Mouse (Mus musculus) kidney, embryonic 16.5 days (tissue): ENCODE measurements around the gene Dlgap5. TPM values are rescaled to one million over a fixed set of nuclear protein-coding genes. Genes with fewer than 3 reads are reported as not detected.

Source experiments
- ATAC-seq: fragments of 200-750 bp; cut with Nextera tagmentation; 2 replicates; pipeline ENCODE4 v1.8.0; 2017; ENCODE audit warnings: moderate TSS enrichment; ENCODE audit not compliant: low FRiP score, low TSS enrichment
- H3K27ac ChIP-seq: fragments of 300-500 bp; sonication (generic); 2 replicates; pipeline ENCODE4 v1.5.1; 2014; ENCODE audit warnings: low read length
- H3K27me3 ChIP-seq: fragments of 300-500 bp; sonication (generic); 2 replicates; pipeline ENCODE4 v1.6.1; 2014; ENCODE audit warnings: low read length, control low read depth, mixed read lengths; ENCODE audit not compliant: insufficient read depth
- H3K36me3 ChIP-seq: fragments of 300-500 bp; sonication (generic); 2 replicates; pipeline ENCODE4 v1.6.1; 2014; ENCODE audit warnings: low read length, control low read depth, mixed read lengths; ENCODE audit not compliant: insufficient read depth
- H3K4me1 ChIP-seq: fragments of 300-500 bp; sonication (generic); 2 replicates; pipeline ENCODE4 v1.6.1; 2014; ENCODE audit warnings: low read length, control low read depth, mixed read lengths; ENCODE audit not compliant: insufficient read depth
- H3K4me2 ChIP-seq: fragments of 300-500 bp; sonication (generic); replicated peaks from 2 replicates; pipeline ENCODE4 v1.6.1; 2014; ENCODE audit warnings: low read depth, low read length
- H3K4me3 ChIP-seq: fragments of 300-500 bp; sonication (generic); 2 replicates; pipeline ENCODE4 v1.5.1; 2014; ENCODE audit warnings: mild to moderate bottlenecking, low read length
- H3K9ac ChIP-seq: fragments of 300-500 bp; sonication (generic); replicated peaks from 2 replicates; pipeline ENCODE4 v1.6.1; 2014; ENCODE audit warnings: low read length
- H3K9me3 ChIP-seq: fragments of 300-500 bp; sonication (generic); 2 replicates; pipeline ENCODE4 v1.6.1; 2016; ENCODE audit warnings: low read length, control low read depth
- WGBS: fragments of 180-500 bp; shearing (Covaris S2); extraction: QIAGEN DNeasy Blood & Tissue Kit; methylation state at CpG from one replicate; pipeline ENCODE4 v1.1.7; 2014; 5-methylcytosine and 5-hydroxymethylcytosine counted together
- polyA plus RNA-seq: library from polyadenylated mRNA; unstranded; fragments of >200 nt; fragmentation: Nextera tagmentation; extraction: Ambion mirVana; gene quantifications from 2 replicates; pipeline ENCODE4 v1.2.1, GENCODE M21; 2015

Dlgap5 gene
- polyA plus RNA-seq, 1 experiment from 2014 or later: 48.4 TPM

DNA sequence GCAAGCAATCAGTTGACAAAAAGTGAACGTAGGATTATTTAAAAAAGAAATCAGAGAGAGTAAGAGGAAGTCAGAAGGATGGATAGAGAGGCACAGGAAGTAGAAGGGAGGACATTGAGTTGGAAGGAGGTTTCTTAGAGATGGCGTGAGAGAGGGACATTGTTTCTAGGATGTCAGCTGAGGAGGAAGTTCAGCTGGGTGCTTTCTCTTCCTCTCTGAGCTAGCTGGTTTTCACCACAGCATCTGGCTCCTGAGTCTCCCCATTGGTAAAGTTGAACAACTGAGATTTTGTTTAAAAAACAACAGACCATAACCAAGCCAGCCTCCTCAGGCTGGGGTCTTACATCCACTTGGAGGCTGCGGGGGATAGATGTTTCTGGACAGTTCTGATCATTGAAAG is 58.6 kb downstream of the Dlgap5 start:
- Histone ChIP-seq H3K27ac (no peak overlapping the region), H3K36me3 (no peaks in the 10 kb centered on the region), H3K9ac (no peak overlapping the region), H3K4me1 (peaks cover under 1% of the 10 kb centered on the region; the same call in 1 of the 2 replicates), H3K27me3 (no peaks in the 10 kb centered on the region), H3K4me3 (no peak overlapping the region), H3K9me3 (no peaks in the 10 kb centered on the region), H3K4me2 (no peak overlapping the region)
- 75% methylated on average over 3 of the region's 3 CpGs for WGBS
- no peak for ATAC-seq

DNA sequence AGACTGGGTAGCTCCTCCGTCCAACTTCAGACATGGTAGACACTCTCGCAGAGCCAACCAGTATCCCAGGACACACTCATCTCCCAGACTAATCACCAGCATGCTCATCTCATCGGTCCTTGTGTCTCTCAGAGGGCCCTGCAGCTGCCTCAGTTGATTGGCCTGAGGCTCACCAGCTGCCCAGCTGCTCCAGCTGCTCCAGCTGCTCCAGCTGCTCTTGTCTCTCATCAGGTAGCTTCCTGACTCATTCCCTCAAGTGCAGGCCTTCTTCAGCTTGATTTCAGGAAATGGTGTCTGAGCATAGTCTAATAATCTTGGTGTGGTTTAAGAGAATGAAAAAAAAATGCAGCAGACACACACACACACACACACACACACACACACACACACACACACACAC is 61.6 kb downstream of the Dlgap5 start:
- no peak overlapping the region for H3K4me3 ChIP-seq
- H3K9ac ChIP-seq: no peak overlapping the region
- WGBS: 78% methylated on average over 3 of the region's 3 CpGs
- ATAC-seq: no peak
- no peaks in the 10 kb centered on the region for H3K9me3 ChIP-seq
- no peaks in the 10 kb centered on the region for H3K27me3 ChIP-seq
- no peaks in the 10 kb centered on the region for H3K4me1 ChIP-seq
- H3K27ac ChIP-seq: no peak overlapping the region
- no peaks in the 10 kb centered on the region for H3K36me3 ChIP-seq
- no peak overlapping the region for H3K4me2 ChIP-seq

DNA sequence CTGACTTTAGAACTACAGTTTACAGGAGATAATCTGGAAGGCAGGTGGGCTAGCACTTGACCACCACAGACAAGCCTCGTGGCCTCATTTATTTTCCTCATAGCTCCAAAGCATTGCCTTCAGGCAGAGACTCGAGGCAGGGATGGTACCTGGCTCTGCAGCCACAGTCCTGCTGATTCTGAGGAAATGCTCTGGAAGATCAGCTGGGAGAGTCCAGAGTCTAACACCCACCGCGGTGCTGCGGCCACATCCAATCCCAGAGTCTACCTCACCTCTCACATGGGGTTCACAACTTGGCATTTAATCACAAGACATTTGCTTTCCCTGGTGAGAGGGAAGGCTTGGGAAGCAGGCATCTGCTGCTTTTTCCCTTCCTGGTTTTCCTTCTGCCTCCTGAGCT is 63.3 kb downstream of the Dlgap5 start:
- Histone ChIP-seq H3K9ac (no peak overlapping the region), H3K27ac (no peak overlapping the region), H3K27me3 (no peaks in the 10 kb centered on the region), H3K4me3 (no peak overlapping the region), H3K9me3 (no peaks in the 10 kb centered on the region), H3K4me1 (no peaks in the 10 kb centered on the region), H3K36me3 (no peaks in the 10 kb centered on the region), H3K4me2 (no peak overlapping the region)
- ATAC-seq: no peak
- 76% methylated on average over 5 of the region's 5 CpGs for WGBS

DNA sequence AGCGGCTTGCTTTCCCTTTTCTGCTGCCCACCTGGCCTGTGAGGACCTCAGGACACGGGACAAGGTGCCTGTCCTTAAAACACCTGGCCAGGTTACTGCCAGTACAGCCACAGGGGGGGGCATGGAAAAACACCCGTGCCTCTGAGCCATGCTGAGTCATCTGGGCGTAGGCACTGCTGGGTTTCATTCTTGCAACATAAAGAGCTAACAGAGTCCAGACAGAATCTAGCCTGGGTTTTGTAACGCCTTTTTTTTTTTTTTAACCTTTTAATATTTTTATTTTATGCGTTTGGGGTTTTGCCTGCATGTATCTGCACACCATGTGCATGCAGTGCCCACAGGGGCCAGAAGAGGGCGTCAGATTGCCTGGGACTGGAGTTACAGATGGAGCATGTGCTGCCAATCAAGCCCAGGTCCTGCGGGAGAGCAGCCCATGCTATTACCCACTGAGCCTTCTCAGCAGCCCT is 64.1 kb downstream of the Dlgap5 start:
- Histone ChIP-seq H3K9ac (no peak overlapping the region), H3K36me3 (no peaks in the 10 kb centered on the region), H3K27ac (no peak overlapping the region), H3K27me3 (no peaks in the 10 kb centered on the region), H3K9me3 (no peaks in the 10 kb centered on the region), H3K4me1 (no peaks in the 10 kb centered on the region), H3K4me2 (no peak overlapping the region), H3K4me3 (no peak overlapping the region)
- 71% methylated on average over 8 of the region's 8 CpGs for WGBS
- ATAC-seq: no peak

DNA sequence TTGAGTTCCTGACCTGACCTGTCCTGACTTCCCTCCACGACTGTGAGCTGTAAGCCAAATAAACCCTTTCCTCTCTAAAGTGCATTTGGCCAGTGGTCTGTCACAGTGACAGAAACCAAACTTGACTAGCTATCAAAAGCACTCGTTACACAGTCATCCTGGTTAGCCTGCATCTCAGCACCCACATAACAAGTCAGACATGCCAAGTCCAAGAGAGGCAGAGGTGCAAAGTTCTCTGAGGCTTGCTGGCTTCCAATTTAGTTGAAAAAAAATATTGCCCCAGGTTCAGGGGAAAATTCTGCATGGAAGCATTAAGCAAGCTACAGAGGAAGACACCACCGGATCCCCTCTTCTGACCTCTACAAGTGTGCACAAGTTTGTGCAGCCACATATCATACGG is 65.0 kb downstream of the Dlgap5 start:
- 74% methylated on average over 4 of the region's 4 CpGs for WGBS
- H3K36me3 ChIP-seq: no peaks in the 10 kb centered on the region
- H3K27me3 ChIP-seq: no peaks in the 10 kb centered on the region
- no peaks in the 10 kb centered on the region for H3K4me1 ChIP-seq
- no peak overlapping the region for H3K27ac ChIP-seq
- no peak overlapping the region for H3K4me2 ChIP-seq
- no peak for ATAC-seq
- no peak overlapping the region for H3K9ac ChIP-seq
- no peaks in the 10 kb centered on the region for H3K9me3 ChIP-seq
- no peak overlapping the region for H3K4me3 ChIP-seq

DNA sequence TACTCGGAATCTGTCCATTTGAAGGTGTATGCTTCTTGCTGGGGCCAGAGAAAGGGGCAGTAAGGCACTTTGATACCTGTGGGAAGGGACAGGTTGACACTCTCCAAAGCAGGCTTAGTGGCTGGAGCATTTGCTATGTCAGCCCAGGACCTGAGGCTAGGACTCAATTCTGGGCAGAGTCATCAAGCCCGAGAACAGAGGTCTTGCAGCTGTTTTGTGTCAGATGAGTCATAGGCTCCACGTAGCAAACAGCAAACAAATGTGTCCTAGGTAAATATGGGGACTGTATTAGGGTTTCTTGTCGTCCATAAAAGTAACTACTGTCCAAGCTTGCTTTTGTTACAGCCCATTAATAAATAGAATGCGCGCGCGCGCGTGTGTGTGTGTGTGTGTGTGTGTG is 65.9 kb downstream of the Dlgap5 start:
- H3K4me2 ChIP-seq: no peak overlapping the region
- ATAC-seq: no peak
- no peaks in the 10 kb centered on the region for H3K4me1 ChIP-seq
- H3K9me3 ChIP-seq: no peaks in the 10 kb centered on the region
- no peaks in the 10 kb centered on the region for H3K27me3 ChIP-seq
- no peak overlapping the region for H3K9ac ChIP-seq
- WGBS: 87% methylated on average over 10 of the region's 10 CpGs
- H3K36me3 ChIP-seq: no peaks in the 10 kb centered on the region
- H3K4me3 ChIP-seq: no peak overlapping the region
- H3K27ac ChIP-seq: no peak overlapping the region

DNA sequence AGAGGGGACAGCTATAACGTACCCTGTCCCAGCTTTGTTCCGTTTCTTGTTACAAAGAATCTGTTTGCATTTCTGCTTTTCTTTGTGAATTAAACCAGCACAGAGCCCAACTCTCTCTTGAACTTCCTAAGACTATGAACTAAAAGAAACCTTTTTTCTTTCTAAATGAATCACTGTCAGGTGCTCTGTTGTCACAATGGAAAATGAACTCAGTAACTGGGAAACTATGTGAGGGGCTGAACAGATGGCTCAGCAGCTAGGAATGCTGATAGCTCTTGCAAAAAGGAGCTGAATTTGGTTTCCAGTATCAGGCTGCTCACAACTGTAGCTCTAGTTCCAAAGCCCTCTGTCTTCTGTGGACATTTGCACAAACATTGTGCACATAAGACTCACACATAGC is 67.2 kb downstream of the Dlgap5 start:
- no peak overlapping the region for H3K4me2 ChIP-seq
- WGBS: 84% methylated on average over 2 of the region's 2 CpGs
- no peak overlapping the region for H3K9ac ChIP-seq
- ATAC-seq: no peak
- H3K4me3 ChIP-seq: no peak overlapping the region
- H3K4me1 ChIP-seq: no peaks in the 10 kb centered on the region
- H3K27ac ChIP-seq: no peak overlapping the region
- no peaks in the 10 kb centered on the region for H3K27me3 ChIP-seq
- no peaks in the 10 kb centered on the region for H3K9me3 ChIP-seq
- no peaks in the 10 kb centered on the region for H3K36me3 ChIP-seq

DNA sequence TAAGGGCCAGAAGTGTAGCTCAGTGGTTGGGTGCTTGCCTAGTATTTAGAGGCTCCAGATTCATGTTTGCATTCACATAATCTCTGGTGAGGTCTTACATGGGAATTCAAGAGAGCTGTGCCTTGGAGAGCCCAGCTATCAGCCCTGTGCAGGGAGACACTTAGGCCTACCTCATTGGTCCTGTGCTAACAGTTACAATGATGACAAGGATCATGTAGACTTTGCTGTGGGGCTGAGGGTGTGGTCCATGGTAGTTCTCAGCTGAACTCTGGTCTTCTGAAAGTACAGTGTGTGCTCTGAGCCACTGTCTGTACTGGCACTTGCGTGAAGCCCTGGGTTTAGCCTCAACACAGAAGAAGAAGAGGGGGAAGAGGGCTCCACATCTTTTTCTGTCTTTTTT is 71.5 kb downstream of the Dlgap5 start:
- WGBS: 100% methylated on average over 1 of the region's 1 CpGs
- no peak for ATAC-seq
- no peak overlapping the region for H3K4me2 ChIP-seq
- H3K36me3 ChIP-seq: no peaks in the 10 kb centered on the region
- H3K27ac ChIP-seq: no peak overlapping the region
- H3K4me1 ChIP-seq: no peaks in the 10 kb centered on the region
- no peaks in the 10 kb centered on the region for H3K9me3 ChIP-seq
- no peaks in the 10 kb centered on the region for H3K27me3 ChIP-seq
- no peak overlapping the region for H3K9ac ChIP-seq
- H3K4me3 ChIP-seq: no peak overlapping the region

DNA sequence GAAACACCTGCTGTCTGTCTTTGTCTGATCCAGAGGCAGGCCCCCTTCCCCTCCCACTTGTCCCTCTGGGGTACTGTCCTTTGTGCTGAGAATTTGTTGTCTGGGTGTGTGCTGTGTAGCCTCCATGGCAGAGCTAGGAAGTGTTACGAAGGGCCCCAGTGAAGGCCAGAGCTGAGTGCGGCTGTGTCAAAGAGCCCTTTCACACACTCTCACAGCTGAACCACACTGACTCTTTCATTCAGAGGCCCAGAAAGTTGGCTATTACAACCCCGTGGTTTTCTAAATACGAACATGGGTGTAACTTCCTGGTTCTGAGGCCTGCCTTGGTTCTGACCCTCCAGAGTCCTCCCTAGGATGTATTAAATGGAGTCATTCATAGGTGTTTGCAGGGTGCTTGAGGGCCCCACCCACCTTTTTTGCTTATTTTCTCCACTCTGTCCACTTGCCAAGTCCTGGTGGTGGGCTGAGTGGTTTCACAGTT is 76.4 kb downstream of the Dlgap5 start:
- WGBS: 90% methylated on average over 4 of the region's 4 CpGs
- Histone ChIP-seq H3K4me1 (no peaks in the 10 kb centered on the region), H3K4me2 (no peak overlapping the region), H3K9ac (no peak overlapping the region), H3K9me3 (no peaks in the 10 kb centered on the region), H3K4me3 (no peak overlapping the region), H3K27ac (no peak overlapping the region), H3K27me3 (no peaks in the 10 kb centered on the region), H3K36me3 (no peaks in the 10 kb centered on the region)
- ATAC-seq: no peak

DNA sequence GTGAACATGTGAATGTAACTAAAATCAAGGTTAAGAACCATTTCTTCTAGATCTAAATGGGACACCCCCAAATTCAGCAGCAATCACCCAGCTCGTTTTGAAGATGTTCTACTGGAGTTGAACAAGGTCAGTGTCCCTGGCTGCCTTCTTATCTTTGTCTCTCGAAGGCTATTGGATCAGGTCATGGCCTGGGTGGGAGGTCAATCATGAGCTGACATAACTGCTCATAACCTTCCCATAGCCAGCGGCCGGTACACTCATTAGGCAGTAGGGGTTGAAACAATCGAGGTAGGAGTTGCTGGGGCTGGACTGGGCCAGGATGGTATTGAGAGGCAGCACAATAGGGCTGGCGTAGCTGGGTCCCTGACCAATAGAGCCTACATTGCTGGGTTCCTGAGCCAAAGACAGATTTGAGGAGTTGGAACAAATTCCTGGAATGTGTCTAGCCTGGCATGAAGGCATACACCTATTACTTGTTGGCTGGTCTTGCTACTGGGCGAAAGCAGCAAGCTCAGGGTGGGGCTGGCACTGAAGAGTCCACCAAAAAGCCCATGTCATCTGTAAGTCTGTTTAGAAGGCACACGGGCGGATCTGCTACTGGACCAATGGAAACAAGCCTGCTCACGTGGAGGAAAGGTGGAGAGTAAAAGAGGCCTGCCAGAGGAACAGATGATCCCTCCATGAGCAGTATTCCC is 77.8 kb downstream of the Dlgap5 start:
- Histone ChIP-seq H3K27me3 (no peaks in the 10 kb centered on the region), H3K4me3 (no peak overlapping the region), H3K27ac (no peak overlapping the region), H3K4me2 (no peak overlapping the region), H3K9ac (no peak overlapping the region), H3K9me3 (no peaks in the 10 kb centered on the region), H3K4me1 (no peaks in the 10 kb centered on the region), H3K36me3 (no peaks in the 10 kb centered on the region)
- 82% methylated on average over 10 of the region's 10 CpGs for whole genome bisulfite sequencing
- no peak for ATAC-seq
